Mouse (Mus musculus) hindbrain, embryonic 10.5 days (tissue): Measurements from ENCODE around the gene Nat8f4. TPM values are rescaled to one million over a fixed set of nuclear protein-coding genes. Genes with fewer than 3 reads are reported as not detected.
"Not testable (repeated sequence)": the region's sequence is repeated elsewhere in the genome, so short reads cannot be mapped to it uniquely, and the experiment has no call there.

Source experiments
- DNase-seq: peaks from one replicate; pipeline ENCODE4 v3.0.0-alpha.2; 2017; ENCODE audit warnings: low spot score
- H3K27ac ChIP-seq: fragments of 300-500 bp; sonication (generic); 2 replicates; pipeline ENCODE4 v1.5.1; 2016; ENCODE audit warnings: mild to moderate bottlenecking, moderate library complexity
- H3K27me3 ChIP-seq: fragments of 300-500 bp; sonication (generic); 2 replicates; pipeline ENCODE4 v1.6.1; 2016; ENCODE audit warnings: mild to moderate bottlenecking; ENCODE audit not compliant: poor library complexity, insufficient read depth, severe bottlenecking
- H3K36me3 ChIP-seq: fragments of 300-500 bp; sonication (generic); 2 replicates; pipeline ENCODE4 v1.6.1; 2016; ENCODE audit warnings: mild to moderate bottlenecking, moderate library complexity
- H3K4me1 ChIP-seq: fragments of 300-500 bp; sonication (generic); replicated peaks from 2 replicates; pipeline ENCODE4 v1.6.1; 2016; ENCODE audit warnings: mild to moderate bottlenecking
- H3K4me3 ChIP-seq: fragments of 300-500 bp; sonication (generic); 2 replicates; pipeline ENCODE4 v1.5.1; 2016; ENCODE audit warnings: mild to moderate bottlenecking, moderate library complexity
- H3K9me3 ChIP-seq: fragments of 300-500 bp; sonication (generic); 2 replicates; pipeline ENCODE4 v1.6.1; 2016; ENCODE audit warnings: mild to moderate bottlenecking, moderate library complexity
- WGBS: fragments of 180-500 bp; shearing (Covaris S2); methylation state at CpG from one replicate; pipeline ENCODE4 v1.1.7; 2016; 5-methylcytosine and 5-hydroxymethylcytosine counted together
- polyA plus RNA-seq: library from polyadenylated mRNA; unstranded; fragments of >200 nt; fragmentation: Nextera tagmentation; extraction: Ambion mirVana; gene quantifications from 2 replicates; pipeline ENCODE4 v1.2.1, GENCODE M21; 2016

Gene Nat8f4
- polyA plus RNA-seq, 1 experiment from 2014 or later, result 5.5 TPM

GRCm38 (mm10) chr6:85884311-85884710, 20.4 kb downstream of the Nat8f4 start:
- H3K4me3 ChIP-seq, result no peak overlapping the region
- DNase-seq, result no peak
- no peaks in the 10 kb centered on the region for H3K36me3 ChIP-seq
- WGBS, result 82% methylated on average over 1 of the region's 1 CpGs
- no peak overlapping the region for H3K27ac ChIP-seq
- no peaks in the 10 kb centered on the region for H3K27me3 ChIP-seq
- H3K9me3 ChIP-seq, result peaks cover 21% of the 10 kb centered on the region
- H3K4me1 ChIP-seq, result no peaks in the 10 kb centered on the region

DNA sequence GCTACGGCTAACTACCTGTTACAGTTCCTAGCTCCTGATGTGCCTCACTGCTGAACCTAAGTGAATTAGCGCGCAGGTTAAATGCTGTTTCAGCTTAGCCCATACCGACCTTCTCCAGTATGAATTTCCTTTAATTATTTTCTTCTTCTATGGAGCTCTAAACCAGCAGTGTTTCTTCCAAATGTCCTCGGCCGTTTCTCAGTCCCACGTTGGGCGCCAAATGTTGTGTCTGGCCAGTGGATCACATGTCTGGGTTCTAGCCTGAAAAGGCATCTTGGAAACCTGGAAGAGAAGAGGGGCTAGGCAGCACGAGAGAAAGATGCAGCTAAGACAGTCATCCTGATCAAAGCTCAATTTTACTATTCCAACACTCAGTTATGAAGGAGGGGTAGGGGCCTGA, 21.4 kb downstream of the Nat8f4 start:
- not testable (repeated sequence) for H3K4me3 ChIP-seq, H3K4me1 ChIP-seq, DNase-seq, H3K27me3 ChIP-seq, H3K36me3 ChIP-seq, H3K27ac ChIP-seq
- WGBS, result 91% methylated on average over 9 of the region's 9 CpGs
- H3K9me3 ChIP-seq, result peaks cover 21% of the 10 kb centered on the region

DNA sequence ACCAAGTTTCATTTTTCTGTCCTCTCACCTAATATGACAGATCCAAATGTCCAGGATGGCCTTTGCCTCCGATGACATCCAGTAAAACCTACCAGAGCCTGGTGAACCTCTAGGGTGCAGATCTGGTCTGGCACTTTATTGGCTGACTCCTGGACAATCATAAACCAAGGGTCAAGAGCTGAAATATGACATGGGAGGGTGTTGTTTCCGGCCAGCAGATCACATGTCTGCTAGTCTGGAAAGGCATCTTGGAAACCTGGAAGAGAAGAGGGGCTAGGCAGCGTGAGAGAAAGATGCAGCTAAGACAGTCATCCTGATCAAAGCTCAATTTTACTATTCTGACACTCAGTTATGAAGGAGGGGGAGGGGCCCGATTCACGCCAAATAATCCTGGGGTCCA, 35.7 kb downstream of the Nat8f4 start, which contains the start of gene Nat8f2:
Gene Nat8f2 (minus strand): TSS at position 153 of the 400 bp plus-strand sequence.
- H3K9me3 ChIP-seq, H3K27me3 ChIP-seq, H3K36me3 ChIP-seq, H3K4me3 ChIP-seq, H3K27ac ChIP-seq, H3K4me1 ChIP-seq, DNase-seq: not testable (repeated sequence)
- 87% methylated on average over 5 of the region's 5 CpGs for WGBS

DNA sequence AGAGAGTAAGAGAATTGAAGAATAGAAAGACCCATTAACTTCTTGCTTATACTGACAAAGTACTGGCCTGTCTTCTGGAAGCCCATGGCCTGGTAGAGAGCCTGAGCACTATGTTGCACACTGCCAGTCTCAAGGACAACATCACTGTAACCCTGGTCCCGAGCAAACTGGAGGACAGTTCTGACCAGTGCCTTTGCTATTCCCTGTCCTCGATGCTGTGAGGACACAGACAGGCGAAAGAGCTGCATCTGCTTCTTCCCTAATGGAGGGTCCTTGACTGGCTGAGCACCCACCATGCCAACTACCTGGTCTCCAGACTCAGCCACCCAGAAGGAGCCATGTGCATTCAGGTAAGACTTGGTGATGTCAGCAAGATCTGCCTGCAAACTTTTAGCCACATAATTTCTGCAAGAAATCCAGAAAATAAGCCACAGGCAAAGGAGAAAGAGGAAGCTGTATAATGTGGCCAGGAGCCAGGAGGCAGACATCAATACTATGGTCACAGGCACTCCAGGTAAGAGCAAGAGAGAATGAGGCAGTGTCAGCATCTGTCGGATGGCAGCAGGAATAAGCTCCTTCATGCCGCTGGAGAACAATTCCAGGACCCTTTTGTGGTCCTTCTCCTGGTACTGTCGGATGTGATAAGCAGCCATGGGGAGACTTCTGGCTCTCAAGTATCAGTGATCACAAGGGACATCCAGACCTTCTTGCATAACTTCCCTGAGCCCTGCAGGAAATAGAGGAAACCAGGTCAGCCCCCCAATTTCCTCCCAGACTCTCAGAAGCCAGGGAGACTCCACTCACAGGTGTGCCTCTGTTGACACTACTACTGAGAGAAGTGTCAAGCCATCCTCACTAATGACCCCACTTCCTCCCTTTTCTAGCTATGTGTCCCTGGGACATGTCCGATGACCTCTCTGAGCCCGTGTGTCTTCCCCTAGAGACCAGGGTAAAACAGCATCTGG, 36.7 kb downstream of the Nat8f4 start:
- Histone ChIP-seq H3K27me3 (no peaks in the 10 kb centered on the region), H3K9me3 (no peaks in the 10 kb centered on the region), H3K27ac (no peak overlapping the region), H3K36me3 (no peaks in the 10 kb centered on the region), H3K4me3 (no peak overlapping the region), H3K4me1 (0 out of 2 replicates have a peak, but pooled peaks cover 2% of the 10 kb centered on the region)
- WGBS, result 80% methylated on average over 8 of the region's 8 CpGs
- DNase-seq, result no peak

DNA sequence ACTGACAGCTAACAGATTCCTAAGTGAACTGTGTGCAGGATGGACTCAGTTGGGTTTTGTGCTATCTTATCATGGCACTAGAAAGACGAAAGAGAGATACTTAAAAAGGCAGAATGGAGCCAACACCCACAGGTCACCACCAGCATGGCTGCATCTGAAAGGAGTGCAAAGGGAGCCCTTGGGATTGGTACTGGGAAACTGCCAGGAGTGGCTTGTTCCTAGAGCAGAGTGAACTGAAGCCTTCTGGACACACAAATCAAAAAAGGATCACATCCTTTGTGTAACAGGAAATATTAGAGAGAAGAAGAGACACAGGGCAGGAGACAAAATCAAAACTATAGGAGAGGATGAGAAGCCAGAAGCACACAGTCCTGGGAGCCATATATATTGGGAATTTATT, 37.7 kb downstream of the Nat8f4 start:
- not testable (repeated sequence) for H3K4me1 ChIP-seq, H3K27ac ChIP-seq, DNase-seq, H3K9me3 ChIP-seq, H3K36me3 ChIP-seq, H3K27me3 ChIP-seq, H3K4me3 ChIP-seq
- WGBS, result 72% methylated on average over 1 of the region's 1 CpGs

GRCm38 (mm10) chr6:85866166-85866565, 38.5 kb downstream of the Nat8f4 start:
- H3K27me3 ChIP-seq, H3K4me1 ChIP-seq, H3K9me3 ChIP-seq, H3K4me3 ChIP-seq, H3K36me3 ChIP-seq, DNase-seq, H3K27ac ChIP-seq: not testable (repeated sequence)
- 85% methylated on average over 3 of the region's 3 CpGs for WGBS

- not testable (repeated sequence) for H3K4me3 ChIP-seq, H3K27ac ChIP-seq, H3K36me3 ChIP-seq, H3K4me1 ChIP-seq, H3K27me3 ChIP-seq, DNase-seq, H3K9me3 ChIP-seq
- WGBS, result 74% methylated on average over 6 of the region's 7 CpGs
These were observed 39.6 kb downstream of the Nat8f4 start for GRCm38 (mm10) chr6:85864900-85865639.

DNA sequence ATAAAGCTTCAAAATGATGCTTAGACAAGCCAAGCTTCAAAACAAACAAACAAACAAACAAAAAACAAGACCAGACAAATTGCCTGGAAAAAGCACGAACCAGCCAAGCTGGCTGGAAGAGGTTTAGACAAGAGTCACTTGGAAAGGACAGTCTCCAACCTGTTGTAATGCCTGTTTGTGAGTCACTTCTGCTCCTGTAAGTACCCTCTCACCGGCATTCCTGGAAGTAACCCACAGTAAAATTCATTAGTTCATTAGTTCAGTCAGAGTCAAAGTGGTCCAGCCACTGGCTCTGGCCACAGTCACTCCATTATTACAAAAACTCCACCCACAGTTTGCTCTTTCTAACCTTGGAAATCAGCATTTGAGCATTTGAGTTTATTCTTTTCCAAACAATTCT, 40.8 kb downstream of the Nat8f4 start:
- no peak for DNase-seq
- Histone ChIP-seq H3K9me3 (no peaks in the 10 kb centered on the region), H3K4me1 (0 out of 2 replicates have a peak, but pooled peaks cover 2% of the 10 kb centered on the region), H3K27me3 (no peaks in the 10 kb centered on the region), H3K27ac (no peak overlapping the region), H3K4me3 (no peak overlapping the region), H3K36me3 (no peaks in the 10 kb centered on the region)
- 90% methylated on average over 2 of the region's 2 CpGs for WGBS

GRCm38 (mm10) chr6:85863136-85863535, 41.5 kb downstream of the Nat8f4 start:
- H3K4me3 ChIP-seq, result no peak overlapping the region
- DNase-seq, result no peak
- no peak overlapping the region for H3K27ac ChIP-seq
- 0 out of 2 replicates have a peak, but pooled peaks cover 2% of the 10 kb centered on the region for H3K4me1 ChIP-seq
- H3K36me3 ChIP-seq, result no peaks in the 10 kb centered on the region
- H3K9me3 ChIP-seq, result no peaks in the 10 kb centered on the region
- H3K27me3 ChIP-seq, result no peaks in the 10 kb centered on the region
- 90% methylated on average over 2 of the region's 2 CpGs for WGBS

GRCm38 (mm10) chr6:85862565-85862964, 42.1 kb downstream of the Nat8f4 start:
- Histone ChIP-seq H3K4me3 (no peak overlapping the region), H3K4me1 (0 out of 2 replicates have a peak, but pooled peaks cover 2% of the 10 kb centered on the region), H3K27me3 (no peaks in the 10 kb centered on the region), H3K27ac (no peak overlapping the region), H3K36me3 (no peaks in the 10 kb centered on the region), H3K9me3 (no peaks in the 10 kb centered on the region)
- WGBS, result 89% methylated on average over 3 of the region's 3 CpGs
- no peak for DNase-seq

GRCm38 (mm10) chr6:85861247-85861646, 43.4 kb downstream of the Nat8f4 start:
- no peak overlapping the region for H3K4me3 ChIP-seq
- H3K36me3 ChIP-seq, result no peaks in the 10 kb centered on the region
- no peak for DNase-seq
- no peaks in the 10 kb centered on the region for H3K9me3 ChIP-seq
- H3K4me1 ChIP-seq, result 0 out of 2 replicates have a peak, but pooled peaks cover 2% of the 10 kb centered on the region
- H3K27me3 ChIP-seq, result no peaks in the 10 kb centered on the region
- WGBS, result 80% methylated on average over 3 of the region's 3 CpGs
- no peak overlapping the region for H3K27ac ChIP-seq

DNA sequence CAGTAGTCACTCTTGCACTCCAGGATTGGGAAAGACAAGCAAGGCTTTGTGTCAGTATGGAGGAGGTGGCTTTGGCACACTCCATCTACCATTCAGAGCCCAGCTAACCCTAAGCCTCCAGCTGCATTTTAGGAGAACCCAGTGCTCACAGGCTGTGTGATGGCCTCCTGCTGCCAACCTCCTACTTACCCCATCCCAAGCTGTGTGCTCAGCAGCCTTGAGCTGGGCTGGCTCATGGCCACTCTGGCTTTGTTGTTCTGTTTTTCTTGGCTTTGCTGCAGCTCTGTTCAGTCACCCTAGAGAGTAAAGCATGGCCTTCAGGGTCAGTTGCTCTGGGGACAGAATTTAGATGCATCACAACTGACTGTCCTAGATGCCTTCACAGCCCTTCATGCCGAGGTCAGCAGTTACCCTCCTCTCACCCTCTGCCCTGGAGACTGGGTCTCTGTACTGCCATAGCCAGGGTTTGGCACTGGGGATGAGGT, 48.4 kb downstream of the Nat8f4 start:
- H3K9me3 ChIP-seq, result no peaks in the 10 kb centered on the region
- WGBS, result 57% methylated on average over 1 of the region's 1 CpGs
- DNase-seq, result no peak

DNA sequence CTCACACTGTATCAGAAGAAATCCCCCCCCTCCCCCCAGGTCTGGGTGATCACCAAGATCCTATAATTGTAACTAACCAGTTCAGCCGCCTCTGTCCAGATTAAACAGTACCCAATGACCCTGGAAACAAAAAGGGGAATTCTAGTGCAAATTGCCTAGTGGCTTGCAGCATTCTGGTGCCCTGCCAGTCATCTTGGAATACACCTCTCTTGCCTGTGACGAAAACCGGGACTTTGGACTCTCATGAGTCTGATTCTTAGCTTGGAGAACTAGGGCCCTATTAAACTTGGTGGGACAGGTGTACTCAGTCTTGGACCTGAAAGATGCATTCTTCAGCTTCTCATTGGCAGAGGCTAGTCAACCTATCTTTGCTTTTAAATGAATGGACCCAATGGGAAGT, 51.2 kb downstream of the Nat8f4 start:
- no peak for DNase-seq
- peaks cover 8% of the 10 kb centered on the region for H3K4me1 ChIP-seq
- no peaks in the 10 kb centered on the region for H3K36me3 ChIP-seq
- H3K9me3 ChIP-seq, result no peaks in the 10 kb centered on the region
- 83% methylated on average over 3 of the region's 3 CpGs for WGBS
- H3K4me3 ChIP-seq, result no peak overlapping the region
- H3K27me3 ChIP-seq, result no peaks in the 10 kb centered on the region
- no peak overlapping the region for H3K27ac ChIP-seq

More for the DNA sequence above, 48.4 kb downstream of the Nat8f4 start:
- Histone ChIP-seq H3K27me3 (no peaks in the 10 kb centered on the region), H3K36me3 (no peaks in the 10 kb centered on the region), H3K4me3 (no peak overlapping the region), H3K4me1 (no peaks in the 10 kb centered on the region), H3K27ac (no peak overlapping the region)
